Mouse (Mus musculus): ENCODE results near the gene Map3k5. TPM values are rescaled to one million over a fixed set of nuclear protein-coding genes. Genes with fewer than 3 reads are reported as not detected.

Gene Map3k5
- polyA plus RNA-seq, 1 experiment: 0.53 TPM

GRCm38 (mm10) chr10:19973321-19974108, 39.2 kb downstream of the Map3k5 start:
- TF ChIP-seq REST (IDR thresholded peaks at IDR 0.05; ENCODE audit: insufficient read depth, insufficient read length): no peak
- Histone ChIP-seq H3K79me2 (ENCODE audit: control insufficient read depth, insufficient read depth) (no peaks in the 10 kb centered on the region), H3K4me3 (no peak overlapping the region), H3K36me3 (ENCODE audit: control insufficient read depth, insufficient read depth) (no peaks in the 10 kb centered on the region), H3ac (ENCODE audit: control insufficient read depth, insufficient read length) (no peak overlapping the region), H3K4me2 (ENCODE audit: low read depth) (no peak overlapping the region), H3K27me3 (ENCODE audit: control insufficient read depth, insufficient read depth, insufficient read length) (no peaks in the 10 kb centered on the region)

- H3K36me3 ChIP-seq (ENCODE audit: control insufficient read depth, insufficient read depth): no peaks in the 10 kb centered on the region
- H3K27me3 ChIP-seq (ENCODE audit: control insufficient read depth, insufficient read depth, insufficient read length): no peaks in the 10 kb centered on the region
- no peak overlapping the region for H3ac ChIP-seq (ENCODE audit: control insufficient read depth, insufficient read length)
- no peak overlapping the region for H3K4me3 ChIP-seq
- no peaks in the 10 kb centered on the region for H3K79me2 ChIP-seq (ENCODE audit: control insufficient read depth, insufficient read depth)
- H3K4me2 ChIP-seq (ENCODE audit: low read depth): no peak overlapping the region
- TF ChIP-seq MAX (IDR thresholded peaks at IDR 0.05; ENCODE audit: low read depth): no peak
- TF ChIP-seq MYOD1 (IDR thresholded peaks at IDR 0.05; ENCODE audit: control insufficient read depth in 1 of 3, insufficient read length in 2 of 3, low read depth in 2 of 3): no peak
- no peak for TF ChIP-seq POLR2A (IDR thresholded peaks at IDR 0.05; ENCODE audit: insufficient read length, low read depth)
- TF ChIP-seq TCF12 (IDR thresholded peaks at IDR 0.05; ENCODE audit: insufficient read depth, poor library complexity, severe bottlenecking): no peak
- no peak for TF ChIP-seq POLR2AphosphoS2 (IDR thresholded peaks at IDR 0.05; ENCODE audit: insufficient read length, low read depth)
- no peak for TF ChIP-seq REST (IDR thresholded peaks at IDR 0.05; ENCODE audit: insufficient read depth, insufficient read length)
- TF ChIP-seq CEBPB (IDR thresholded peaks at IDR 0.05; ENCODE audit: insufficient read depth, poor library complexity, severe bottlenecking): no peak
- TF ChIP-seq SRF (IDR thresholded peaks at IDR 0.05; ENCODE audit: control insufficient read depth, insufficient read length, low read depth): no peak
- no peak for TF ChIP-seq USF1 (IDR thresholded peaks at IDR 0.05; ENCODE audit: low read depth)
- no peak for TF ChIP-seq MYOG (IDR thresholded peaks at IDR 0.05; ENCODE audit: control insufficient read depth in 1 of 3, insufficient read depth in 1 of 3, insufficient read length in 2 of 3, low read depth in 2 of 3)
- no peak for TF ChIP-seq TCF3 (IDR thresholded peaks at IDR 0.05; ENCODE audit: insufficient read length, low read depth)
- no peak for TF ChIP-seq E2F4 (IDR thresholded peaks at IDR 0.05; ENCODE audit: insufficient read depth)
These were observed 43.3 kb downstream of the Map3k5 start for GRCm38 (mm10) chr10:19977557-19977956.

GRCm38 (mm10) chr10:19978662-19979199, 44.5 kb downstream of the Map3k5 start:
- TF ChIP-seq TCF12 (IDR thresholded peaks at IDR 0.05; ENCODE audit: insufficient read depth, poor library complexity, severe bottlenecking): no peak
- no peak for TF ChIP-seq POLR2AphosphoS2 (IDR thresholded peaks at IDR 0.05; ENCODE audit: insufficient read length, low read depth)
- TF ChIP-seq CEBPB (IDR thresholded peaks at IDR 0.05; ENCODE audit: insufficient read depth, poor library complexity, severe bottlenecking): no peak
- no peak for TF ChIP-seq TCF3 (IDR thresholded peaks at IDR 0.05; ENCODE audit: insufficient read length, low read depth)
- TF ChIP-seq SRF (IDR thresholded peaks at IDR 0.05; ENCODE audit: control insufficient read depth, insufficient read length, low read depth): no peak
- no peak for TF ChIP-seq USF1 (IDR thresholded peaks at IDR 0.05; ENCODE audit: low read depth)
- no peak for TF ChIP-seq MYOG (IDR thresholded peaks at IDR 0.05; ENCODE audit: control insufficient read depth in 1 of 3, insufficient read depth in 1 of 3, insufficient read length in 2 of 3, low read depth in 2 of 3)
- TF ChIP-seq MYOD1 (IDR thresholded peaks at IDR 0.05; ENCODE audit: control insufficient read depth in 1 of 3, insufficient read length in 2 of 3, low read depth in 2 of 3): no peak
- TF ChIP-seq POLR2A (IDR thresholded peaks at IDR 0.05; ENCODE audit: insufficient read length, low read depth): no peak
- no peak for TF ChIP-seq REST (IDR thresholded peaks at IDR 0.05; ENCODE audit: insufficient read depth, insufficient read length)
- TF ChIP-seq E2F4 (IDR thresholded peaks at IDR 0.05; ENCODE audit: insufficient read depth): no peak
- Histone ChIP-seq H3ac (ENCODE audit: control insufficient read depth, insufficient read length) (no peak overlapping the region), H3K79me2 (ENCODE audit: control insufficient read depth, insufficient read depth) (no peaks in the 10 kb centered on the region), H3K4me3 (no peak overlapping the region), H3K36me3 (ENCODE audit: control insufficient read depth, insufficient read depth) (no peaks in the 10 kb centered on the region), H3K27me3 (ENCODE audit: control insufficient read depth, insufficient read depth, insufficient read length) (no peaks in the 10 kb centered on the region), H3K4me2 (ENCODE audit: low read depth) (no peak overlapping the region)

- Histone ChIP-seq H3ac (ENCODE audit: control insufficient read depth, insufficient read length) (no peak overlapping the region), H3K27me3 (ENCODE audit: control insufficient read depth, insufficient read depth, insufficient read length) (no peaks in the 10 kb centered on the region), H3K4me3 (no peak overlapping the region), H3K36me3 (ENCODE audit: control insufficient read depth, insufficient read depth) (no peaks in the 10 kb centered on the region), H3K79me2 (ENCODE audit: control insufficient read depth, insufficient read depth) (no peaks in the 10 kb centered on the region), H3K4me2 (ENCODE audit: low read depth) (no peak overlapping the region)
- no peak for TF ChIP-seq REST (IDR thresholded peaks at IDR 0.05; ENCODE audit: insufficient read depth, insufficient read length)
These were observed 53.5 kb downstream of the Map3k5 start for GRCm38 (mm10) chr10:19987736-19988135.

GRCm38 (mm10) chr10:19989986-19990385, 55.7 kb downstream of the Map3k5 start:
- Histone ChIP-seq H3K27me3 (ENCODE audit: control insufficient read depth, insufficient read depth, insufficient read length) (no peaks in the 10 kb centered on the region), H3K4me2 (ENCODE audit: low read depth) (no peak overlapping the region), H3K36me3 (ENCODE audit: control insufficient read depth, insufficient read depth) (no peaks in the 10 kb centered on the region), H3K4me3 (no peak overlapping the region), H3K79me2 (ENCODE audit: control insufficient read depth, insufficient read depth) (no peaks in the 10 kb centered on the region), H3ac (ENCODE audit: control insufficient read depth, insufficient read length) (no peak overlapping the region)
- no peak for TF ChIP-seq MAX (IDR thresholded peaks at IDR 0.05; ENCODE audit: low read depth)
- no peak for TF ChIP-seq CEBPB (IDR thresholded peaks at IDR 0.05; ENCODE audit: insufficient read depth, poor library complexity, severe bottlenecking)
- no peak for TF ChIP-seq USF1 (IDR thresholded peaks at IDR 0.05; ENCODE audit: low read depth)
